Mouse (Mus musculus) megakaryocyte, embryonic 14.5 days (primary cell): ENCODE data around the gene Spdye4c.

Experiments used
- FLI1 ChIP-seq: IDR thresholded peaks from 2 replicates; pipeline ENCODE4 v1.6.1; 2012; ENCODE audit warnings: low read length, inconsistent platforms, mixed read lengths
- GATA1 ChIP-seq: IDR thresholded peaks from 3 replicates; pipeline ENCODE4 v1.6.1; 2012; ENCODE audit warnings: mixed read lengths, low read length, inconsistent platforms, borderline replicate concordance

DNA sequence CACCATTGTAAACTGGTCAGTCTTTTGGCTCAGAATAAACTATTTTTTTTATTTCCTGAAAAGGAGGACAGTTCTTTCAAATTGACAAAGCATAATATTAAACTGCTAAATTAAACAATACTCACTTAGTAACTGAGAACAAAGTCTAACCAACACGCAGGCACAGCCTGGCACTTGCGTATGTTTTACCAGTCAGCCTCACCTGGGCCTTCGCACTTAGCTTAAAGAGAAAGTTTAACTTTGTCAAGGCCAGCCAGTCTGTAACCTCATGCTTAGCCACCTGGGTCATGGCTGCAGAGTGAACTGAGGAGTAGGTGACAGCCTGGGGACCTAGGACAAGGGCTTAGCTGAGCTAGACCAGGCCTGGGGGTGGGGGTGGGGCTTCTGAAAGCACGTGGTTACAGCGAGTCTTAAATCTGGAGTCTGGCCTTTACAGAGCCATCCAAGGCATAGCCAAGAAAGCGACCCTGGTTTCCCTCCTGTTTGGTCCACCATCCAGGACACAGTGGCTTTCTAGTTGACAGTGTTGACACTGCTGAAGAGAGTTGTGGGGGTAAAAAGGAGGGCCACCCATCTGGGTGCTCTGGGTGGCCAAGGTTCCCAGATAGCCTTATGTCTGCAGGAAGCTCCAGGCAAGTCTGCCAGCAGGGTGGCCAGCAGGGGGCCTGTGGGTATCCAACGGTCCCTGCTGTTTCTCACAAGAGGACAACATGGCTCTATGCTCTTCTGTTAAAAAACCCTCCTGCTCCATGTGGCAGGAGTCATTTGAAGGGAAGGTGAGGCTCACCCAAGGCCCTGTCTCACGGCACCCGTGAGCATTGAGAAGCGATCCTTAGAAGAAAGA, 24.5 kb upstream of the Spdye4c start:
- TF ChIP-seq GATA1 (no peak), FLI1 (no peak)
